Mouse (Mus musculus) kidney, embryonic 15.5 days (tissue): ENCODE measurements around the gene Snrpb. TPM values are rescaled to one million over a fixed set of nuclear protein-coding genes. Genes with fewer than 3 reads are reported as not detected.
A peak's percentile ranks its signal among the peaks of the same experiment; 100 is the strongest.

ENCODE experiments used
- ATAC-seq: fragments of 200-750 bp; cut with Nextera tagmentation; replicated peaks from 2 replicates; pipeline ENCODE4 v1.8.0; 2017; ENCODE audit warnings: moderate TSS enrichment; ENCODE audit not compliant: low FRiP score
- H3K27ac ChIP-seq: fragments of 300-500 bp; sonication (generic); 2 replicates; pipeline ENCODE4 v1.5.1; 2015; ENCODE audit warnings: mild to moderate bottlenecking, inconsistent platforms
- H3K27me3 ChIP-seq: fragments of 300-500 bp; sonication (generic); 2 replicates; pipeline ENCODE4 v1.6.1; 2015; ENCODE audit warnings: inconsistent platforms
- H3K36me3 ChIP-seq: fragments of 300-500 bp; sonication (generic); 2 replicates; pipeline ENCODE4 v1.6.1; 2015; ENCODE audit warnings: inconsistent platforms
- H3K4me1 ChIP-seq: fragments of 300-500 bp; sonication (generic); 2 replicates; pipeline ENCODE4 v1.6.1; 2015; ENCODE audit warnings: inconsistent platforms
- H3K4me2 ChIP-seq: fragments of 300-500 bp; sonication (generic); 2 replicates; pipeline ENCODE4 v1.6.1; 2015; ENCODE audit warnings: moderate library complexity, mild to moderate bottlenecking, inconsistent platforms
- H3K4me3 ChIP-seq: fragments of 300-500 bp; sonication (generic); replicated peaks from 2 replicates; pipeline ENCODE4 v1.5.1; 2015; ENCODE audit warnings: mild to moderate bottlenecking, inconsistent platforms
- H3K9ac ChIP-seq: fragments of 300-500 bp; sonication (generic); 2 replicates; pipeline ENCODE4 v1.6.1; 2015; ENCODE audit warnings: mild to moderate bottlenecking, inconsistent platforms
- H3K9me3 ChIP-seq: fragments of 300-500 bp; sonication (generic); replicated peaks from 2 replicates; pipeline ENCODE4 v1.6.1; 2016; ENCODE audit warnings: inconsistent platforms
- WGBS: fragments of 180-500 bp; shearing (Covaris S2); methylation state at CpG from one replicate; pipeline ENCODE4 v1.1.7; 2015; ENCODE audit warnings: mixed read lengths; 5-methylcytosine and 5-hydroxymethylcytosine counted together
- polyA plus RNA-seq: library from polyadenylated mRNA; unstranded; fragments of >200 nt; fragmentation: Nextera tagmentation; extraction: Ambion mirVana; gene quantifications from 2 replicates; pipeline ENCODE4 v1.2.1, GENCODE M21; 2015

The Snrpb gene
- polyA plus RNA-seq, result 653 and 661 TPM in 2 replicates

GRCm38 (mm10) chr2:130178706-130179506 lies at the start of gene Snrpb:
Snrpb (minus strand) TSS chr2:130179403.
- peak within 1 kb of the TSS; percentile 82 for H3K4me2 ChIP-seq
- peaks cover 32% of the 10 kb centered on the region for H3K36me3 ChIP-seq
- H3K27me3 ChIP-seq, result no peaks in the 10 kb centered on the region
- under 1% methylated on average over 81 of the region's 81 CpGs for WGBS
- H3K9me3 ChIP-seq, result no peaks in the 10 kb centered on the region
- peak within 1 kb of the TSS; percentile 100 for H3K9ac ChIP-seq
- ATAC-seq, result peak; percentile 92
- H3K4me1 ChIP-seq, result peaks cover 20% of the 10 kb centered on the region
- peak within 1 kb of the TSS; percentile 99 for H3K4me3 ChIP-seq
- peak within 1 kb of the TSS; percentile 97 for H3K27ac ChIP-seq

GRCm38 (mm10) chr2:130211581-130211980 lies 32.4 kb upstream of the Snrpb start:
- no peaks in the 10 kb centered on the region for H3K36me3 ChIP-seq
- H3K4me2 ChIP-seq, result no peak overlapping the region
- ATAC-seq, result no peak
- H3K9ac ChIP-seq, result no peak overlapping the region
- no peak overlapping the region for H3K27ac ChIP-seq
- WGBS, result 70% methylated on average over 2 of the region's 2 CpGs
- no peaks in the 10 kb centered on the region for H3K4me1 ChIP-seq
- no peaks in the 10 kb centered on the region for H3K9me3 ChIP-seq
- no peak overlapping the region for H3K4me3 ChIP-seq
- H3K27me3 ChIP-seq, result no peaks in the 10 kb centered on the region

- H3K36me3 ChIP-seq, result no peaks in the 10 kb centered on the region
- no peak overlapping the region for H3K27ac ChIP-seq
- ATAC-seq, result no peak
- 87% methylated on average over 3 of the region's 3 CpGs for WGBS
- H3K4me2 ChIP-seq, result no peak overlapping the region
- H3K4me1 ChIP-seq, result no peaks in the 10 kb centered on the region
- H3K27me3 ChIP-seq, result no peaks in the 10 kb centered on the region
- no peak overlapping the region for H3K4me3 ChIP-seq
- H3K9ac ChIP-seq, result no peak overlapping the region
- H3K9me3 ChIP-seq, result no peaks in the 10 kb centered on the region
Measured at GRCm38 (mm10) chr2:130209636-130210035, 30.4 kb upstream of the Snrpb start.

- no peaks in the 10 kb centered on the region for H3K27me3 ChIP-seq
- 91% methylated on average over 3 of the region's 3 CpGs for WGBS
- H3K9ac ChIP-seq, result no peak overlapping the region
- H3K4me1 ChIP-seq, result no peaks in the 10 kb centered on the region
- no peaks in the 10 kb centered on the region for H3K9me3 ChIP-seq
- no peaks in the 10 kb centered on the region for H3K36me3 ChIP-seq
- no peak overlapping the region for H3K4me2 ChIP-seq
- H3K27ac ChIP-seq, result no peak overlapping the region
- no peak for ATAC-seq
- H3K4me3 ChIP-seq, result no peak overlapping the region
Measured at GRCm38 (mm10) chr2:130207996-130208395, 28.8 kb upstream of the Snrpb start.

DNA sequence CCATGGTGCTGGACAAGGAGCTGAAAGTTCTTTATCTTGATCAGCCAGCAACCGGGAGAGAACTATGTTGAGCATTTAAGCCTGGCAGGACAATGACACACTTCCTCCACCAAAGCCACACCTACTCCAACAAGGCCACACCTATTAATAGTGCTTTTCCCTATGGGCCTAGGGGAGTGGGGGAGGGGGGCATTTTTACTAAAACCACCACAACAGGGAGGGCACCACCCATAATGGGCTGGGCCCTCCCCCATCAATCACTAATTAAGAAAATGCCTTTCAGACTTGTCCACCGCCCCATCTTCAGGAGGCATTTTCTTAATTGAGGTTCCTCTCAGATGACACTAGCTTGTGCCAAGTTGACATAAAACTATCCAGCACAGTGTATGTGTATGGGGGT lies 28.2 kb upstream of the Snrpb start:
- no peaks in the 10 kb centered on the region for H3K4me1 ChIP-seq
- no peak overlapping the region for H3K4me2 ChIP-seq
- no peaks in the 10 kb centered on the region for H3K36me3 ChIP-seq
- no peak overlapping the region for H3K4me3 ChIP-seq
- WGBS, result 71% methylated on average over 2 of the region's 2 CpGs
- H3K27ac ChIP-seq, result no peak overlapping the region
- no peaks in the 10 kb centered on the region for H3K27me3 ChIP-seq
- no peak for ATAC-seq
- H3K9ac ChIP-seq, result no peak overlapping the region
- no peaks in the 10 kb centered on the region for H3K9me3 ChIP-seq

DNA sequence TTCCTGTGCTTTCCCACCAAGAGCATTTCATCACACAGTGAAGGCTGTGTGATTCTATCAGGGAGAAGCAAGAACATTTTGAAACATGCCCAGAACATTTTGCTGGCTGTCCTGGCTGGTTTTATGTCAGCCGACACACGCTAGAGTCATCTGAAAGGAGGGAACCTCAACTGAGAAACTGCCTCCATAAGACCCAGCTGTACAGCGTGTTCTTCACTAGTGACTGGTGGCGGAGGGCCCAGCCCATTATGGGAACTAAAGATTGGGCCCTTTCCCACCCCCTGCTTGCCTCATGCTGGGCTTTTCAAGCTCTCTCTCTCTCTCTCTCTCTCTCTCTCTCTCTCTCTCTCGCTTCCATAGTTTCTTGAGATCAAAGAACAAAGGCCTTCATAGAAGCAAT lies 21.8 kb upstream of the Snrpb start:
- Histone ChIP-seq H3K4me2 (no peak overlapping the region), H3K9ac (no peak overlapping the region), H3K4me1 (no peaks in the 10 kb centered on the region), H3K27me3 (no peaks in the 10 kb centered on the region), H3K27ac (no peak overlapping the region), H3K9me3 (no peaks in the 10 kb centered on the region), H3K4me3 (no peak overlapping the region), H3K36me3 (no peaks in the 10 kb centered on the region)
- WGBS, result 83% methylated on average over 5 of the region's 5 CpGs
- no peak for ATAC-seq

DNA sequence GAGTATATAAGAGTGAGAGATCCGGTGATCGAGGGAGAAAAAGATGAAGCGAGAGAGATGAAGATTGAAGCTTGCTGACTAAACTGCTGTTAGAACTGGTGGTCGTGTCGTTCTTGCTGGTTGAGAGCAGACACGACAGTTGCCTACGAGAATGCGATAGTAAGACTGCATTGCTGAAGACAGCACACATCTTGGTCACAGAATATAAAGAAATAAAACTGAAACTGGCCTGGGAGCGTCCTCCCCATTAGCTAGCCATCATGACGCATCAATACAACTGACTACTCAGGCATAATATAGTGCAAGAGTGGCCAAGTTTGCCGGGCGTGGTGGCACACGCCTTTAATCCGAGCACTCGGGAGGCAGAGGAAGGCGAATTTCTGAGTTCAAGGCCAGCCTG lies 15.7 kb upstream of the Snrpb start, which contains the start of gene Tmc2:
Tmc2 (plus strand) TSS at position 301 of the 400 bp plus-strand sequence.
- H3K4me3 ChIP-seq, result no peak within 1 kb of the TSS
- no peak within 1 kb of the TSS for H3K4me2 ChIP-seq
- 95% methylated on average over 16 of the region's 16 CpGs for WGBS
- H3K9me3 ChIP-seq, result no peaks in the 10 kb centered on the region; the same call in 1 of the 2 replicates
- H3K9ac ChIP-seq, result no peak within 1 kb of the TSS
- no peak within 1 kb of the TSS for H3K27ac ChIP-seq
- no peaks in the 10 kb centered on the region for H3K36me3 ChIP-seq
- no peaks in the 10 kb centered on the region for H3K4me1 ChIP-seq
- no peaks in the 10 kb centered on the region for H3K27me3 ChIP-seq
- no peak for ATAC-seq

DNA sequence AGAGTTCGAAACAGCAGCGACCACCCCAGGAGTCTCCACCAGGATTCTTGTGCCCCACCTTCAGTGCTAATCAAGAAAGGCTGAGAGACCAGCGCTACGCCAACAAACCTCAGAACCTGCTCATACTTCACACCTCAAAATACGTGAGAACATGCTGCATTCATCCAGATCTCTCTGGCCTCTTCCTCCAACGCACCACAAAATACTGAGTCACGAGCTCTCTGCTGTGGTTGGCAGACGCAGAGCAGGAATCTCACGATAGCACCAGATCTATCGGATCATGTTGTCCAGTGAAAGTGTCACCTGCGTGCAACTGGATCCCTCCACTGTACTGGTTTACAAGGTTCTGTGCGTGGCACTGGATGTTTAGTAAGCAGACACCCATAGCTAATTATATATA lies 9.2 kb upstream of the Snrpb start:
- Histone ChIP-seq H3K4me2 (no peak overlapping the region), H3K4me3 (no peak overlapping the region), H3K27me3 (no peaks in the 10 kb centered on the region), H3K9ac (no peak overlapping the region), H3K9me3 (no peaks in the 10 kb centered on the region; the same call in 1 of the 2 replicates), H3K4me1 (no peaks in the 10 kb centered on the region), H3K27ac (no peak overlapping the region), H3K36me3 (no peaks in the 10 kb centered on the region)
- 85% methylated on average over 12 of the region's 12 CpGs for WGBS
- no peak for ATAC-seq

DNA sequence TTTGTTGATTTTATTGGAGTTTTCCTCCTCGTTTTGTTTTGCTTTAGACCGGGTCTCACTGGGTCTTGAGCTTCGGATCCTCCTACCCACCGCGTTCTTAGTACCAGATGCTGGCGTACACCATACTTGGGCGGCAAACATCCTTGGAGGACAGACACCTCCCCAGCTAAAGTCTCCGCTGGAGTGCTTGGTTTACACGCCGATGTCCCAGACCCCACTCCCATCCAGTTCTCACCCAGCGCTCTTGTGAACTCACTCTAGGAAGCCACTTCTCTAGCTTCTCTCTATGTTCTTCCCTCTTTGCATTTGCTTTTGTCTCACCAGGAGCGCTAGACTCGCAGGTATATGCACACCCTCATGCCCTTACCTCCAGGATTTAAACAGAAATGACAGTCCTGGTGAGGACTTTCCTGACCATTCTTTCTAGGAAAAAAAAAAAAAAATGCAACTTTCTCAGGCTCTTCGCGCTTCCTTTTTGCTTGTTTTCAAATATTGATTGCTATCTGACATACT lies 360 bp upstream of the Snrpb start:
- 2% methylated on average over 15 of the region's 15 CpGs for WGBS
- H3K27me3 ChIP-seq, result no peaks in the 10 kb centered on the region

GRCm38 (mm10) chr2:130178381-130178705 lies 860 bp downstream of the Snrpb start:
- H3K4me3 ChIP-seq, result peak overlapping the region; percentile 99
- 0% methylated on average over 11 of the region's 11 CpGs for WGBS
- no peaks in the 10 kb centered on the region for H3K27me3 ChIP-seq
- ATAC-seq, result no peak
- peak overlapping the region; percentile 82 for H3K4me2 ChIP-seq
- H3K27ac ChIP-seq, result peak overlapping the region; percentile 97
- H3K4me1 ChIP-seq, result peaks cover 20% of the 10 kb centered on the region
- H3K36me3 ChIP-seq, result peaks cover 37% of the 10 kb centered on the region
- no peaks in the 10 kb centered on the region for H3K9me3 ChIP-seq
- peak overlapping the region; percentile 100 for H3K9ac ChIP-seq

More for the DNA sequence above, 360 bp upstream of the Snrpb start:
- peak overlapping the region; percentile 97 for H3K27ac ChIP-seq
- H3K9ac ChIP-seq, result peak overlapping the region; percentile 67
- no peaks in the 10 kb centered on the region for H3K9me3 ChIP-seq
- H3K4me1 ChIP-seq, result peaks cover 20% of the 10 kb centered on the region
- ATAC-seq, result peak; percentile 69
- H3K36me3 ChIP-seq, result peaks cover 25% of the 10 kb centered on the region
- H3K4me2 ChIP-seq, result peak overlapping the region; percentile 82
- H3K4me3 ChIP-seq, result peak overlapping the region; percentile 99

GRCm38 (mm10) chr2:130176820-130177219 lies 2.4 kb downstream of the Snrpb start:
- Histone ChIP-seq H3K4me3 (peak overlapping the region; percentile 99), H3K4me2 (peak overlapping the region; percentile 82), H3K4me1 (peaks cover 20% of the 10 kb centered on the region), H3K27ac (no peak overlapping the region), H3K36me3 (peaks cover 53% of the 10 kb centered on the region), H3K9ac (peak overlapping the region; percentile 100; the same call in 1 of the 2 replicates), H3K27me3 (no peaks in the 10 kb centered on the region), H3K9me3 (no peaks in the 10 kb centered on the region)
- 54% methylated on average over 8 of the region's 8 CpGs for WGBS
- no peak for ATAC-seq

DNA sequence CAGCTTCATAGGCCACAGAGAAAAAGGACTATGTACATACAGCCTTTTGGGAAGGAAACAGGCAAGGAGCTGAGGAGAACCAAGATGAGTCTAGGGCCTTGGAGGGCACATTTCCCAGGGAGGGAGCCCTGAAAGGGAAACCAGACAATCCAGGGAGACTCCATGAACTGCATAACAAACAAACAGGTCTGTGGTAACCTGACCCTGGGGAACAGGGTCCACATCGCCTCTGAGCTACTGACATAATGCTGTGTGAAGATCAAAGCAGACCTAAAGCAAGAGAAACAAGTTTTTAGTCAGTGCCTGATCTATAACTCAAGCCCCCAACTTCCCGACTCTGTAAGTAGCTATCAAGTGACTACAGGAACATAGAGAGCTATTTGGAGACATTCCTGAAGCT lies 7.5 kb downstream of the Snrpb start:
- no peak overlapping the region for H3K4me3 ChIP-seq
- no peak for ATAC-seq
- H3K9ac ChIP-seq, result no peak overlapping the region
- no peak overlapping the region for H3K4me2 ChIP-seq
- H3K27me3 ChIP-seq, result no peaks in the 10 kb centered on the region
- H3K36me3 ChIP-seq, result peaks cover 89% of the 10 kb centered on the region
- H3K4me1 ChIP-seq, result peaks cover 3% of the 10 kb centered on the region
- H3K27ac ChIP-seq, result no peak overlapping the region
- no peaks in the 10 kb centered on the region for H3K9me3 ChIP-seq
- WGBS, result 66% methylated on average over 2 of the region's 2 CpGs
